Mouse (Mus musculus): Measurements from ENCODE around the gene Tcap. TPM values are rescaled to one million over a fixed set of nuclear protein-coding genes. Genes with fewer than 3 reads are reported as not detected.

Tcap gene
- polyA plus RNA-seq, 1 experiment from 2014 or later: 143 TPM

DNA sequence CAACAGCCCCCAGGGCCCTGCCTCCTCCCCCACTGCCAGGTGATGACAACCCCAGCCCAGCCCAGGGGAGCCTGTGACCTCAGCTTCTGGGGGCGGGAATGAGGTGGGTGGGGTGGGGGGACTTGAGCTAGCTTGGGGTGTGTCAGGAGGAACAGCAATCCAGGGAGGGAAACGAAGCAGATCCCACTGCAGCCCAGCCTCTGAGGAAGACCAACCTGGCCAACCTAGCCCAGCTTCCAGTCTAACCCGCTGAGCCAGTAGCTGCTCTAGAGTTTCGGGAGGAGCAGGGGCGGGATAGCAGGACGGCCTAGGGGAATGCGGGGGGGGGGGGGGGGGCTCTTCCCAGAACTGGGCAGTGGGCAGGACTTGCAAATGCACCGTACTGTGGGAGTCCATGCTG lies 8.4 kb downstream of the Tcap start:
- peaks cover 79% of the 10 kb centered on the region for H3K4me1 ChIP-seq (replicated peaks)
- WGBS: 6% methylated on average over 7 of the region's 8 CpGs
- peak overlapping the region; percentile 98 for H3K27ac ChIP-seq (ENCODE audit: poor library complexity, severe bottlenecking)
- H3K36me3 ChIP-seq: no peaks in the 10 kb centered on the region
- no peak for ATAC-seq (ENCODE audit: insufficient number of reproducible peaks, low FRiP score)
- no peaks in the 10 kb centered on the region for H3K9me3 ChIP-seq (replicated peaks)
- peak overlapping the region; percentile 55 for H3K9ac ChIP-seq
- no peak overlapping the region for H3K4me3 ChIP-seq
- peak overlapping the region; percentile 40; the same call in 1 of the 2 replicates for H3K4me2 ChIP-seq
- H3K27me3 ChIP-seq (replicated peaks): peaks cover 24% of the 10 kb centered on the region

DNA sequence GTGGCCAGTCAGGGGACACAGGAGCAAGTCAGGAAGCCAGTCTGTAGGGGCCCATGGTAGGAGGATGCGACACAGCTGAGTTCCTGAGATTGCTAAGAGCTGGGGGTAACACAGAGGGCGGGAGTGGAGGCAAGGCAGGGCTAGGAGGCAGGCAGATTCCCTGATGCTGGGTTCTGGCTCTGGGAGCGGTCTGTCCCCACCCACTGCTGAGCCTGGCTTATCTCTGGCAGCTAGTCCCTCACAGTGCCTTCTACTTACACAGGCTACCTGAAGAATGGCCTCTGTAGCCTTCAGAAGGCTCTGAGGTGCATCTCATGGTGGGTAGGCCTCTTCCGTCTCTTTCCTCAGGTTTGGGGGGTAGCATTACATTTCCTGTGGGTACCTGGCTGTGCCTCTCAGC lies 9.0 kb downstream of the Tcap start:
- peaks cover 73% of the 10 kb centered on the region for H3K4me1 ChIP-seq (replicated peaks)
- H3K9ac ChIP-seq: peak overlapping the region; percentile 55
- ATAC-seq (ENCODE audit: insufficient number of reproducible peaks, low FRiP score): no peak
- no peaks in the 10 kb centered on the region for H3K9me3 ChIP-seq (replicated peaks)
- no peak overlapping the region for H3K4me3 ChIP-seq
- peaks cover 18% of the 10 kb centered on the region for H3K27me3 ChIP-seq (replicated peaks)
- WGBS: 26% methylated on average over 4 of the region's 4 CpGs
- peak overlapping the region; percentile 98 for H3K27ac ChIP-seq (ENCODE audit: poor library complexity, severe bottlenecking)
- peak overlapping the region; percentile 40 for H3K4me2 ChIP-seq
- peaks cover 3% of the 10 kb centered on the region; the same call in 1 of the 2 replicates for H3K36me3 ChIP-seq

DNA sequence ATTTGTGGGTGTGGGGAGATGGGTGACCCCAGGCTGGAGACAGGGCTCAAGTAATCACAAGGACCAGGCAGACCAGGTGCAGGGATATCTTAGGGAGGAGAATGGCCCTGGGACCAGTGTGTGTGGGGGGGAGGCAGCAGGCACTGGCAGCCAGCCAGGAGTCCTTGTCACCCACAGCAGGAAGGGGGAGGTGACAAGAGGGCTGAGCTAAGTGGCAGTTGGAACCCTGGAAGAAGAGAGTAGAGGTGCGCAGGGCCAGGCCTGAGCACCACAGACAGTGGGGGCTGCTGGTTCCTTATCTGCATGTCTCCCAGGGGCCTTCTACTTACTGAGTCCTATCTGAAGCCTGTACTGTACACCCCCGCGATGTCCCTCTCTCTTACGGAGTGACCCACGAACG lies 9.7 kb downstream of the Tcap start:
- Histone ChIP-seq H3K27me3 (replicated peaks) (0 out of 2 replicates have a peak, but pooled peaks cover 11% of the 10 kb centered on the region), H3K36me3 (peaks cover 5% of the 10 kb centered on the region; the same call in 1 of the 2 replicates), H3K27ac (ENCODE audit: poor library complexity, severe bottlenecking) (peak overlapping the region; percentile 98), H3K4me1 (replicated peaks) (peaks cover 67% of the 10 kb centered on the region), H3K9me3 (replicated peaks) (no peaks in the 10 kb centered on the region), H3K4me3 (no peak overlapping the region), H3K4me2 (peak overlapping the region; percentile 40), H3K9ac (peak overlapping the region; percentile 55)
- ATAC-seq (ENCODE audit: insufficient number of reproducible peaks, low FRiP score): peak; percentile 65
- 13% methylated on average over 6 of the region's 6 CpGs for WGBS

DNA sequence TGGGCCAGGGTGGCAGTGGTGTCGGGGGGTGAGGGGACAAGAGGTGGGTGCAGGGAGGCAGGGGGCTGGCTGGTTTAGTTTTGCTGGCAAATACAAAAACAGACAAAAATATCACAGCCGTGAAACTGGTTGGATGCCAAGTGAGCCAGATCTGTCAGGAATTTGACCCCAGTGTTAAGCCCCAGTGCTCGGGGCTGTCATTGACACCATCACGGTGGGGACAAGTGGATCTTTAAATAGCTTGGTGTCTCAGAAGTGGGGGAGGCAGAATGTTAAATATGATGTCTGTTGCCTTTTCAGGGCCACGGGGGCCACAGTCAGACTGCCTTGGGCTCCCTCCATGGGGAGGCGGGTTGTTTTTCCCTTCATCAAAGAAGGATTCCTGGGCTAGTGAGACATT lies 10.7 kb downstream of the Tcap start:
- 23% methylated on average over 6 of the region's 6 CpGs for WGBS
- H3K4me3 ChIP-seq: no peak overlapping the region
- H3K9ac ChIP-seq: peak overlapping the region; percentile 55; the same call in 1 of the 2 replicates
- 0 out of 2 replicates have a peak, but pooled peaks have one; percentile 20 for ATAC-seq (ENCODE audit: insufficient number of reproducible peaks, low FRiP score)
- H3K9me3 ChIP-seq (replicated peaks): no peaks in the 10 kb centered on the region
- H3K27ac ChIP-seq (ENCODE audit: poor library complexity, severe bottlenecking): peak overlapping the region; percentile 98
- peaks cover 9% of the 10 kb centered on the region; the same call in 1 of the 2 replicates for H3K36me3 ChIP-seq
- H3K27me3 ChIP-seq (replicated peaks): 0 out of 2 replicates have a peak, but pooled peaks cover 7% of the 10 kb centered on the region
- peaks cover 57% of the 10 kb centered on the region for H3K4me1 ChIP-seq (replicated peaks)
- H3K4me2 ChIP-seq: peak overlapping the region; percentile 40

DNA sequence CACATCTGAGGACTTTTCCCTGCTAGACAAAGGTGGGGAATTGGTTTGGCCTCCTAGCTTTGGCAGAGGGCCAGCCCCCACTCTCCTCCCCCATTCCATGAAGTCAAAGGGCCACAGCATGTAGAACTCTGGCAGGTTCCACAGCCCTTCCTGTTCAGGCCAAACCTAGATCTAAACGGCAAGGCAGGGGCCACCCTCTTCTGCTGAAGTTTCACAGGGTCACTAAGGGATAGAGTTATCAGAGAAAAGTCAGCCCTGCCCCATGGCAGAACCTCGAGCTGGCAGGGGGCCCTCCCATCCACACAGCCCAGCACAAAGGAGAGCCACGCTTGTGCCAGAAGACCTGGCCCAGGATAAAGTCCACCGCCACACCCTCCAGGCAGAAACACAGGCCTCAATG lies 11.4 kb downstream of the Tcap start:
- Histone ChIP-seq H3K36me3 (peaks cover 9% of the 10 kb centered on the region; the same call in 1 of the 2 replicates), H3K9ac (peak overlapping the region; percentile 25; the same call in 1 of the 2 replicates), H3K27me3 (replicated peaks) (0 out of 2 replicates have a peak, but pooled peaks cover 7% of the 10 kb centered on the region), H3K4me1 (replicated peaks) (peaks cover 58% of the 10 kb centered on the region), H3K27ac (ENCODE audit: poor library complexity, severe bottlenecking) (peak overlapping the region; percentile 98), H3K9me3 (replicated peaks) (no peaks in the 10 kb centered on the region), H3K4me2 (0 out of 2 replicates have a peak overlapping the region, but pooled peaks have one; percentile 4), H3K4me3 (no peak overlapping the region)
- 30% methylated on average over 4 of the region's 4 CpGs for WGBS
- no peak for ATAC-seq (ENCODE audit: insufficient number of reproducible peaks, low FRiP score)

DNA sequence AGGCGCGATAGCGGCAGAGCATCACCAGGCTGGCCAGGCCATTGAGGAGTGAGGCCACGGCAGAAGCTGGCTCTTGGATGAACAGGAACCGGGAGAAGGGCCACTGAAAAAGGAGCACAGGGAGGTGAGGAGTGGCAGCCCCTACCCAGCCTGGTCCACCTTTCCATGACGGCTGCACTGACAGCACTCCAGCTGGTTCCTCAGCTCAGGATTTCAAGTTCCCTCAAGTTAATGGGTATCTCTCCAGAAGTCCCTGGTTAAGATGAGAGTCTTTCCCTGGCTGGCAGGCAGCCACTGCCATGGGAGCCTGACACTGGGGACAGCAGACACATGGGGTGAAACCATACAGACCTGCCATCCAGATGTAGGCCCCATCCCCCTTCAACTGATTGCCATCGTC lies 14.3 kb downstream of the Tcap start:
- Histone ChIP-seq H3K27ac (ENCODE audit: poor library complexity, severe bottlenecking) (no peak overlapping the region), H3K27me3 (replicated peaks) (no peaks in the 10 kb centered on the region), H3K4me1 (replicated peaks) (peaks cover 43% of the 10 kb centered on the region), H3K4me3 (no peak overlapping the region), H3K4me2 (no peak overlapping the region), H3K9ac (no peak overlapping the region), H3K36me3 (peaks cover 9% of the 10 kb centered on the region; the same call in 1 of the 2 replicates), H3K9me3 (replicated peaks) (no peaks in the 10 kb centered on the region)
- ATAC-seq (ENCODE audit: insufficient number of reproducible peaks, low FRiP score): no peak
- 88% methylated on average over 7 of the region's 7 CpGs for WGBS

DNA sequence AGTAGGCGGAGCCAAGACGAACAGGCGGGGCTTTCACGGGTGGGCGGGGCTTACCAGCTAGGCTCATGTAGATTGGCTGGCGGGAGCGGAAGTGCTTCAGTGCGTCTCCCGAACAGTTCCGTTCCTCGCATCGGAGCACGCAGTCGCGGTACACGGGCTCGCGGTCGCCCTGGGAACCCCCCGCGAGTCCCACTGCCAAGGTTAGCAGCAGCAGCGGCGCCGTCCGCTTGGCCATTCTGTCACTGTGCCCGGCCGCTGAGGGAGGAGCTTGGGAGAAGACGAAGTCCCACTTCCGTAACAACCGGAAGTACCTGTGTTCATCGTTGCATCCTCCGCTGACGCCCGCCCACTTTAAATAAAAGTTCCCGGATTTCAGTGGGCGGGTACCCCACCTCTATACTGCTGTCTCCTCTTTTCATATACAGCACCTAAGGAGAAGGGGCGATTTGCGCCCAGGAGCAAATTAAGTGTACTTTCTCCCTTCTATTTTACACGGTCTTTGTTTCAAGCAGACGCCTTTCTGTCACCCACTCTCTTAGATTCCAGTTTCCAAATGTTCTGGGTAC lies 16.6 kb downstream of the Tcap start, which contains the start of gene Pgap3:
Gene Pgap3, minus strand, starts transcription at position 330 of the 566 bp plus-strand sequence.
- Histone ChIP-seq H3K27ac (ENCODE audit: poor library complexity, severe bottlenecking) (peak within 1 kb of the TSS; percentile 93), H3K27me3 (replicated peaks) (no peaks in the 10 kb centered on the region), H3K4me3 (peak within 1 kb of the TSS; percentile 59), H3K4me1 (replicated peaks) (peaks cover 20% of the 10 kb centered on the region), H3K9me3 (replicated peaks) (no peaks in the 10 kb centered on the region), H3K4me2 (peak within 1 kb of the TSS; percentile 75), H3K9ac (peak within 1 kb of the TSS; percentile 72), H3K36me3 (peaks cover 9% of the 10 kb centered on the region; the same call in 1 of the 2 replicates)
- ATAC-seq (ENCODE audit: insufficient number of reproducible peaks, low FRiP score): peak; percentile 86
- WGBS: 1% methylated on average over 40 of the region's 40 CpGs

DNA sequence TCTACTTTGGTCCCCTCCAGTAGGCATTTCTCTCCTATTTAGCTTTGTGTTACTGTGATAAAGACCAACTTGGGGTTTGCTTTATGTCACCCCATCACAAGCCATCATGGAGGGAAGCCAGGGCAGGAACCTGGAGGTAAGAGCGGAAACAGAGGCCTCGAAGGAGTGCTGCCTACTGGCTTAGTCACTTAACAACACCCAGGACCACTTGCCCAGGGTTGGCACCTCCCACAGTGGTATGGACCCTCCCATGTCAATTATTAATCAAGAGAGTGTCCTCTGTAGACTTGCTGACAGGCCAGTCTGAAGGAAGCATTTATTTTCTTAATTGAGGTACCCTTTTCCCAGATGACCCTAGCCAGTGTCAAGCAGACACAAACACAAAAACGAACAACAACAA lies 17.2 kb downstream of the Tcap start:
- peaks cover 9% of the 10 kb centered on the region; the same call in 1 of the 2 replicates for H3K36me3 ChIP-seq
- 54% methylated on average over 3 of the region's 3 CpGs for WGBS
- no peaks in the 10 kb centered on the region for H3K27me3 ChIP-seq (replicated peaks)
- peaks cover 18% of the 10 kb centered on the region for H3K4me1 ChIP-seq (replicated peaks)
- peak overlapping the region; percentile 72 for H3K9ac ChIP-seq
- peak overlapping the region; percentile 59 for H3K4me3 ChIP-seq
- peak overlapping the region; percentile 93 for H3K27ac ChIP-seq (ENCODE audit: poor library complexity, severe bottlenecking)
- H3K4me2 ChIP-seq: peak overlapping the region; percentile 75
- H3K9me3 ChIP-seq (replicated peaks): no peaks in the 10 kb centered on the region
- no peak for ATAC-seq (ENCODE audit: insufficient number of reproducible peaks, low FRiP score)

DNA sequence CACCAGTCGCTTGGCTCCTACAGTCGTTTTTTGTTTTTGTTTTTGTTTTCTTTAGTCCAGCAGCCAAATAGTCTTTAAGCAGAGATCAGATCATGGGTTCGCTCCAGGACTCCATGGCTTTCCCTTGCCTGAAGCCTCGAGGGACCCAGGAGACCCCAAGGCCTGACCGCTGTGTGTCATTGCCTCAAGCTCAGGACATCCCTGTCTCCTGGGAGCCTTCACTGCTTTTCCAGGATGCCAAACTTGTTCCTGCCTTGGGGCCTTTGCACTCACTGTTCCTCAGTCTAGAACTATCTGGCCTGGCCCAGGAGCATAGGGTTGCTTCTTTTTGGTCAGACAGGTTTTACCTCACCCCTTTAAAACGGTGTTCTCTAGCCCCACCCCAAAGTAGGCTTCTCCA lies 23.0 kb downstream of the Tcap start:
- Histone ChIP-seq H3K9me3 (replicated peaks) (no peaks in the 10 kb centered on the region), H3K36me3 (no peaks in the 10 kb centered on the region), H3K4me2 (no peak overlapping the region), H3K4me1 (replicated peaks) (peaks cover 24% of the 10 kb centered on the region), H3K27me3 (replicated peaks) (no peaks in the 10 kb centered on the region), H3K27ac (ENCODE audit: poor library complexity, severe bottlenecking) (no peak overlapping the region), H3K9ac (no peak overlapping the region), H3K4me3 (no peak overlapping the region)
- WGBS: 73% methylated on average over 6 of the region's 6 CpGs
- ATAC-seq (ENCODE audit: insufficient number of reproducible peaks, low FRiP score): no peak

DNA sequence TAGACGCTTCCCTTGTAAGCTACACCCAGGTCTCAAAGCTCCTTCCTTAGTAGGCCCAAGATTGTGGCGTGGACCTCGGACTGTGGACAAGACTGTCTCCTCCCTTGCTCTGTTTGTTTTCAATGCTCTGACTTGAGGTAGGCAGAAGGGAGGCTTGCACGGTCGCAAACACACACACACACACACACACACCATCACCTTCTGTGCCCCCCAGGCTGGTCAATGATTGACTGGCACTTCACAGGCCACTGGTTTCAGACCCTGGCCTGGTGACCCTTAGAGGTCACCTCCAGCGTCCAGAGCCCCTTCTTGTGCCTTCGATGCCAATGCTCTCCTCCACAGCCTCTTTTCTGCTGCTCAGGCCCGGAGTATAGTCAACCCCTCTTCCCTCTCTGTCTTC lies 25.3 kb downstream of the Tcap start:
- no peaks in the 10 kb centered on the region for H3K27me3 ChIP-seq (replicated peaks)
- no peaks in the 10 kb centered on the region for H3K9me3 ChIP-seq (replicated peaks)
- H3K4me1 ChIP-seq (replicated peaks): peaks cover 32% of the 10 kb centered on the region
- H3K27ac ChIP-seq (ENCODE audit: poor library complexity, severe bottlenecking): peak overlapping the region; percentile 9
- WGBS: 57% methylated on average over 8 of the region's 8 CpGs
- no peak for ATAC-seq (ENCODE audit: insufficient number of reproducible peaks, low FRiP score)
- H3K4me3 ChIP-seq: 0 out of 2 replicates have a peak overlapping the region, but pooled peaks have one; percentile 12
- H3K9ac ChIP-seq: peak overlapping the region; percentile 3
- no peaks in the 10 kb centered on the region for H3K36me3 ChIP-seq
- peak overlapping the region; percentile 41 for H3K4me2 ChIP-seq

DNA sequence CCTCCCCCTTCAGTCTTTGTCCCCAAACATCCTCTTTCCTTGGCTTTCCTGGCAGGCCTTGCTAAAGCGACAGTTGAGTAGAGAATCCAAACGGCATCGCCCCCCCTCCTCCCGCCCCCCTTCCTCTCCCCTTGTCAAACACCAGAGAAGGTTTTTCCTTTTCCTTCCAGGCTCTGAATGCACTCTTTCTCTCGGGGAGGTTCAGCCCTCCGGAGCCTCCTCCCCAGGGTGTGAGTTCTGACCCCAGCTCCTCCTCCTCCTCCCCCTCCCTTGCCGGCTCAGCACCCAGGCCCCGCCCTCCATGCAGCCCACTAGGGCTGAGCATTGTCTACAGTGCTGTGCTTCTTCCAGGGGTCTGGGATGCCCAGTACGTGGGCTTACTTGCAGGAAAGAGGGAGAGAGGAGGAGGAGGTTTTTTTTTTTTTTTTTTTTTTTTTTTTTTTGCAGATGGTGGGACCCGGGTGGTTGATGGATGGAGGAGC lies 25.8 kb downstream of the Tcap start:
- Histone ChIP-seq H3K27ac (ENCODE audit: poor library complexity, severe bottlenecking) (peak overlapping the region; percentile 9), H3K9ac (peak overlapping the region; percentile 3), H3K27me3 (replicated peaks) (no peaks in the 10 kb centered on the region), H3K4me3 (0 out of 2 replicates have a peak overlapping the region, but pooled peaks have one; percentile 12), H3K9me3 (replicated peaks) (no peaks in the 10 kb centered on the region), H3K36me3 (no peaks in the 10 kb centered on the region), H3K4me2 (peak overlapping the region; percentile 41), H3K4me1 (replicated peaks) (peaks cover 37% of the 10 kb centered on the region)
- ATAC-seq (ENCODE audit: insufficient number of reproducible peaks, low FRiP score): peak; percentile 52
- WGBS: 6% methylated on average over 10 of the region's 10 CpGs

Data from heart, embryonic 12.5 days (tissue).